Mouse (Mus musculus): ENCODE data around the gene Kars. TPM values are rescaled to one million over a fixed set of nuclear protein-coding genes. Genes with fewer than 3 reads are reported as not detected.

The Kars gene
- total and polyA plus RNA-seq, 3 experiments, result 257 to 400 (median 304) TPM

GRCm38 (mm10) chr8:111975706-111976105 is 35.4 kb downstream of the Kars start (continued):
- TF ChIP-seq SMC3 (IDR thresholded peaks at IDR 0.05; ENCODE audit: low read depth, low read length), result no peak
- TF ChIP-seq MAX (IDR thresholded peaks at IDR 0.05; ENCODE audit: low read length), result no peak
- no peak for TF ChIP-seq ZC3H11A (IDR thresholded peaks at IDR 0.05; ENCODE audit: low read depth, low read length)

GRCm38 (mm10) chr8:111974138-111974537 is 37.0 kb downstream of the Kars start:
- Histone ChIP-seq H3K4me1 (ENCODE audit: control insufficient read depth in 1 of 2, insufficient read depth in 2 of 2) (peaks cover 0 to 6% of the 10 kb centered on the region in 2 experiments; a peak in 2 of 4 replicates), H3K4me2 (ENCODE audit: insufficient read depth, low read depth, poor library complexity, severe bottlenecking) (no peak overlapping the region), H3K36me3 (replicated peaks in 1 of 2; ENCODE audit: control insufficient read depth in 1 of 2, insufficient read depth in 1 of 2, low read length in 1 of 2) (peaks cover 50 to 77% of the 10 kb centered on the region in 2 experiments), H3K4me3 (replicated peaks in 1 of 3; ENCODE audit: low read depth in 2 of 3, low read length in 2 of 3, poor library complexity in 1 of 3) (no peak overlapping the region), H3K27me3 (replicated peaks) (no peaks in the 10 kb centered on the region), H3K9ac (ENCODE audit: insufficient read depth, low read depth) (no peak overlapping the region), H3K9me3 (replicated peaks; ENCODE audit: low read length) (peaks cover 26% of the 10 kb centered on the region), H3K27ac (ENCODE audit: insufficient read depth, low read depth) (no peak overlapping the region), H3K79me2 (replicated peaks; ENCODE audit: control insufficient read depth, extremely low read depth, insufficient read depth, poor library complexity, severe bottlenecking) (no peaks in the 10 kb centered on the region)
- dilution Hi-C loops (cut with MboI; ENCODE audit: extremely low pct_ligation_motif_present, extremely low pct_unique_long_range_greater_than_20kb, low sequenced_read_pairs), result no loop called here
- no peak for DNase-seq (ENCODE audit: extremely low read depth)
- in situ Hi-C loops (cut with MboI; ENCODE audit: low pct_ligation_motif_present, low pct_unique_long_range_greater_than_20kb, low sequenced_read_pairs), result no loop called here
- TF ChIP-seq CTCF (conservative IDR thresholded peaks at IDR 0.05 in 1 of 2, IDR thresholded peaks at IDR 0.05 in 1 of 2; ENCODE audit: low read depth in 2 of 2, low read length in 2 of 2) (no peak), BHLHE40 (IDR thresholded peaks at IDR 0.05; ENCODE audit: low read depth, low read length) (no peak), NRF1 (IDR thresholded peaks at IDR 0.05; ENCODE audit: low read depth, low read length) (no peak), UBTF (IDR thresholded peaks at IDR 0.05; ENCODE audit: low read depth, low read length) (no peak), USF2 (conservative IDR thresholded peaks at IDR 0.05; ENCODE audit: low read depth, low read length) (no peak), RCOR1 (conservative IDR thresholded peaks at IDR 0.05; ENCODE audit: low read depth, low read length) (no peak), CHD2 (IDR thresholded peaks at IDR 0.05; ENCODE audit: low read length) (no peak), MAFK (IDR thresholded peaks at IDR 0.05; ENCODE audit: insufficient replicate concordance, low read length) (no peak), ZMIZ1 (IDR thresholded peaks at IDR 0.05; ENCODE audit: low read depth, low read length) (no peak), NELFE (IDR thresholded peaks at IDR 0.05; ENCODE audit: low read depth, low read length) (no peak), MAX (IDR thresholded peaks at IDR 0.05; ENCODE audit: low read length) (no peak), MYC (IDR thresholded peaks at IDR 0.05; ENCODE audit: low read depth, low read length) (no peak), GABPA (IDR thresholded peaks at IDR 0.05; ENCODE audit: insufficient replicate concordance, low read depth, low read length) (no peak), CHD1 (IDR thresholded peaks at IDR 0.05; ENCODE audit: low read depth, low read length) (no peak), JUND (conservative IDR thresholded peaks at IDR 0.05; ENCODE audit: low read depth, low read length) (no peak), MAZ (IDR thresholded peaks at IDR 0.05; ENCODE audit: low read depth, low read length) (no peak), SIN3A (IDR thresholded peaks at IDR 0.05; ENCODE audit: low read length) (no peak), MEF2A (IDR thresholded peaks at IDR 0.05; ENCODE audit: borderline replicate concordance, low read depth, low read length) (no peak), HCFC1 (IDR thresholded peaks at IDR 0.05; ENCODE audit: low read depth, low read length) (no peak)
